Mouse (Mus musculus): ENCODE results near the gene Syt10.

Gene Syt10

DNA sequence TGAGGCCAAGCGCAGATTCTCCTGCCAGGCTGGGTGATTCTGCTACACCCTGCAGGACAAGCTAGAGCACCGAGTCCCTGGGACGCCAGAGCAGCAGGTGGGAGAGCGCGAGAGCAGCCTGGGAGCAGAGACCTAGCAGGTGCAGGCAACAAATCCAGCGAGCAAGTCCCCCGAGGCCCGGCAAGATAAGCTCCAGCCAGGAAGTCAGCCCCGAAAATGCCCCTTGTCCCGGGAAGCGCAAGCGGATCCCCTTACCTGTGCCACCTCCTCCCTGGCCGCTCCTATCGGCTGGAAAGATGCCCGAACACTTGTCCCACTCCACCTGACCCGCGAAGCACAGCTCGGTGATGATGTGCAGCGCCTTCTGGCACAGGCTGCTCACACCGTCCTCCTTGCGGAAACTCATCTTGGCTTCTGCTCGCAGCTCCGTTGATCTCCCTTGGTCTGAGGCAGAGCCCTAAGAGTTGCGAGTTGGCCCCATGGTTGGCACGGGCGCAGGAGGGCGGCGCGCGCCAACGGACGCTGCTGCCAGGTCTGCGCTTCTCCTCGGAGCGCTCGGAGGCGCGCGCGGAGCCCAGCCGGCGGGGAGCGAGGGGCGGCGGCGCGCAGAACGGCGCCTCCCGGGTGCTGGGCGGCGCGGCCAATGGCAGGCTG, at the start of gene Syt10:
Gene Syt10 (minus strand): TSS at position 497 of the 654 bp plus-strand sequence.
- DNase-seq (ENCODE audit: low read depth, low spot score) = peak; percentile 59

DNA sequence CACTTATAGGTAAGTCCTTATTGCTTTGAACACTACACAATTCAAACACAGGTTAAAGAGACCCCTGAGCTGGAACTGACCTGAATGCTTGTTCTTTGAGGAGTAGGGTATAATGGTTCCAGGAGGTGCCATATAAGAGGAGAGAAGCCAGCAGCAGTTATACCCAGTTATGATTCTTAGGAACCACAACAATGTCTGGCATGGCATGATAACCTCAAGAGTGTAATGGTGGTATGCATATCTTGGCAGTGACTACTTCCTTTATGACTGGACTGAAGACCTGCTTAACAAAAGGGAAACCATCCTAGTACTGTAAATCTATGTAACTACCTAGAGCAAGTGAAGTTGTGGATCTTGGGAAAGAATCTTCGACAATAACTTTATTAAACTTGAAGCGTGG, 42.1 kb upstream of the Syt10 start:
- DNase-seq (ENCODE audit: low read depth, low spot score) = no peak

DNA sequence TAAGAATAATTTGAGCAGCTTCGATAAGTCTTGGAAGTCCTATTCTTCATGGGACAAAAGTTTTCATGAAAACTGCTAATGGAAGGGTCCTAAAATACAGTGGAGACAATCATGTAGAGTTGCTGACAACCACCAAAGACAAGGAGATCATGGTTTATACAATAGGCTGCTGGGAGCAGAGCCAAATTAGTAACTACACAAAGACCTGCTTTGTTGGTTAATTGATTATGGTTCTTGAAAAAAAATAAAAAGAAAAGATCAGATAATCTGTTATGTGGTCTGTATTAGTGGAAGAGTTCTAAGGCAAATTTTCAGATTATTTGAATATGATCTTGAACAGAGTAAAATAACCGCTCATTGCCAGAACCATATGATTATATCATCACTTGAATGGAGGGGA, 37.3 kb upstream of the Syt10 start:
- DNase-seq (ENCODE audit: low read depth, low spot score) = no peak

DNA sequence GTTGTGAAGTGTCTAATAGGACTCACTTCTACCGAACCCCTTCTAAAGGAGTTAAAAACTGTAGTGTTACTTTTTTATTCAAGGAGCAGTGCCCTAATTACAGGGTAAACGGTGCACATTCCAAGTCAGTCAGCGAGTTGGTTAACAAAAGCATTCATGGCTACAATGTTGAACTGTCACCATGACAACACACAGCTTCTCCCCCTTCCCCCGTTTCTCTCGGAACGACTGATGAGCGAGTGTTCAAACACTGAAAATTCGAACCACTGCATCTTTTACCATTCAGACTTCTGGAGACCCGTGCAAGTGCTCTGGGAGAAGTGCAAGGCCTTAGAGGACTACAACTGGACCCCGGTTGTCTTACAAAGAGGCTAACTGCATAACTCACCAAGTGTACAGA, 25.6 kb downstream of the Syt10 start:
- DNase-seq (ENCODE audit: low read depth, low spot score) = peak; percentile 13

DNA sequence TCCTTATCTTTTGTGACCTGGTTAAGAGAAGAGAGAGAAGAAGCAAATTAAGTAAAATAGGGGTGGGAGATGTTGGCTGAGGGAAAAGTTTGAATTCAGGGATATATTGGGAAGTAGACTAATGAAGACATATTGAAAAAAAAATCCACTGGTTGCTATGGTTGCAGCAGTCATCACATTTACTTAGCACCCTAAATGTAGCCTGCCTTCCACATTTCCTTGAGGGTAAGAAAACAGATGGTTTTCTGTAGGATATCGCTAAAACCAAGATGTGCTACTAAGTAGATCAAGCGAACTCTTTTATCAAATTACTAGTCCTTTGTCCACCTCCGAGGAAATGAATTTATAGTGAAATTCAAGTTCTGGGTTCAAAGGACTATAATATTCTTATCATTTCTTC, 37.2 kb downstream of the Syt10 start:
- DNase-seq (ENCODE audit: low read depth, low spot score) = no peak

DNA sequence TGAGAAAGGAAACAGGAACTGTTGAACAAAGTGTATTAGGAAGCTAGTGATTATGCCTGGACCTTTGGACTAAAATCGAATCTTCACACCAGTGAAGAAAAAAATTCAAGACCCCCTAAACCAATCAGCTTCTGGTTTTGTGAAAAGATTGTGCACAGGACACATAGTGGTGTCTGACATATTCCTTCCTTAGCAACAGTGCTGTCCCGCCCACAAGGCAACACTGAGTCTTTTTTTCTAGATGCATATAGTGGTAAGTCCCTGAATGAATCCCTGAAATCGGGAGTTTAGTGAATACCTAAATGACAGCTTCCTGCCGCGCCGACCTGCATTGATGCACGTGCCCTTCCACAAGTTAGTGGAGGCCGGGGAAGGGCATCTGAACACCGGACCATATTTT, 61.7 kb downstream of the Syt10 start:
- DNase-seq (ENCODE audit: low read depth, low spot score) = no peak

DNA sequence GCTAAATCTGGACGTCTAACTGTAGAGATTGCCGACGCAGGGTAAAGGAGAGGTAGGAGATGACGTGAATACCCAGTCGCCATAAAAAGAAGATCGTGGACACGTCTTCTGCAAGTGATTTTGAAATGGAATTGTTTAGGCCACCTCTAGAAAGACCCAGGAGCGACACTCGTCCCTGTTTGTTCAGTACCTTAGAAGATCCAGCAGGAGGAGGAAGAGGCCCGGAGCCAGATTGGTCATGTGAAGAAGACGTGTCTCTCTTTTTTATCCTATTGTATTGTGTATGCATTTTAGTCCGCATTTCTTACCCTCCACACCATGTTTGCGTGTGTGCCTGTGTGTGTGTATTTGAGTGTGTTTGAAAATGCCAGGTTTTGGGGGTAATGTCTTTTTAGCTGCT, 75.6 kb downstream of the Syt10 start:
- peak; percentile 58 for DNase-seq (ENCODE audit: low read depth, low spot score)

DNA sequence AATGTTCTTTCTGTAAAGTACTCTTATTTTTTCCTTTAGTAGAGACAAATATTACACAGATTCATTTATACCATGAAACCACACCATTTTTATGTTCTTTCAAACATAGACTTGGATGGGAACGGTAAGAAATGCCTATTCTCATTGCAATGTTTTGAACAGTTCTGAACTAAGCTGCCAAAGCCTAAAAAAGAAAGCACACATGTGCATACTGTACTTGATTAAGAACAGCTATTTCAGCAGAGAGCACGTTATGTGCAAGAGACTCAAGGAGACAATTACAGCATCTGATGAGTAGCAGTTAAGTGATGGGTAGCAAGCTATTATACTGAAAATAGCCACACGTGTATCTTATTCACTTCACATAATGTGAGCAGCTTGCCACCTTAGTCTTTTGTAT, 108.0 kb downstream of the Syt10 start:
- DNase-seq (ENCODE audit: low read depth, low spot score) = no peak
